Mouse (Mus musculus): ENCODE data around the gene Bicra.

GRCm38 (mm10) chr7:16005020-16005419 is 42.7 kb downstream of the Bicra start:
- TF ChIP-seq EP300 (IDR thresholded peaks at IDR 0.05): no peak
- TF ChIP-seq CTCF (IDR thresholded peaks at IDR 0.05): no peak
